Mouse (Mus musculus): ENCODE results near the gene Sectm1a.

DNA sequence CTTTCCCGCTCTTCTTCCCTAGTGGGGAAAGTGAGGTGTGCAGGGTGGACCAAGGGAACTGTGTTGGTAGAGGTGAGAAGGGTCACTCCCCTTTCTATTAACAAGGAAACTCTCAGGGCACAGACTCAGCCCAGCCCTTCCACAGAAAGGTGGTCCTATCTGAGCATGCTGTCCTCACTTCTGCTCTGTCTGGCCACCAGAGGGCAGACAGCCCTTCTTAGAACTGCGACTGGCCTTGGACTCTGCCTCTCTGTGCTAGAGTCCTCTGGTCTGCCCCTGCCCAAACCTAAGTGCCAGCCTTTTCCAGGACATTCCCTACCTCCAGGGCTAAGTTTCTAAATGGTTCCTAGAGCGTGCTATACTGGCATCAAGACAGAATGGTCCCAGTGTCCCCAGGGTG is 63.3 kb downstream of the Sectm1a start:
- TF ChIP-seq CTCF (IDR thresholded peaks at IDR 0.05; ENCODE audit: control insufficient read depth, insufficient read depth, insufficient read length) (peak; percentile 86), CEBPB (IDR thresholded peaks at IDR 0.05; ENCODE audit: low read depth) (no peak)
